Mouse (Mus musculus) retina, adult 2 months (tissue): ENCODE data around the gene Vmn1r233.

Experiments used
- DNase-seq: peaks from one replicate; pipeline ENCODE4 v3.0.0-alpha.2; 2012; ENCODE audit warnings: low read depth, low spot score

Vmn1r233 gene

DNA sequence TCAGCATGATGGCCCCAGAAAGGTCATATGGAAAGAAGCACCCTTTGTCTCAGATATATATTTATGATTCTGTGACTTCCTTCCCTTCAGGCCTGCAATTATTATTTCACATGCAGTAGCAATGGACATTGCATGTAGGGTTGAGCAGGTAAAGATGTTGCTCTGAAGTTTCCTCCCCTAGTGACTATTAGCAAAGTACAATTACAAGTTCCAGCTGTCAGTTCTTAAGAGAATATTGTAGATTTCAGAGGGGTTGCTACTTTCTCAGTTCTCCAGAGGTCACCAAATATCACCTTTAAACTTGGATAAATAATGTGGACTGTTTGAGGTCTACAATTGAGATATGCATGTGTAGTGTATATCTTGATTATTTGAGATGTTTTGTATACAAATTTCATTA, at the start of gene Vmn1r233:
Vmn1r233 (minus strand) TSS at position 101 of the 400 bp plus-strand sequence.
- DNase-seq = no peak

DNA sequence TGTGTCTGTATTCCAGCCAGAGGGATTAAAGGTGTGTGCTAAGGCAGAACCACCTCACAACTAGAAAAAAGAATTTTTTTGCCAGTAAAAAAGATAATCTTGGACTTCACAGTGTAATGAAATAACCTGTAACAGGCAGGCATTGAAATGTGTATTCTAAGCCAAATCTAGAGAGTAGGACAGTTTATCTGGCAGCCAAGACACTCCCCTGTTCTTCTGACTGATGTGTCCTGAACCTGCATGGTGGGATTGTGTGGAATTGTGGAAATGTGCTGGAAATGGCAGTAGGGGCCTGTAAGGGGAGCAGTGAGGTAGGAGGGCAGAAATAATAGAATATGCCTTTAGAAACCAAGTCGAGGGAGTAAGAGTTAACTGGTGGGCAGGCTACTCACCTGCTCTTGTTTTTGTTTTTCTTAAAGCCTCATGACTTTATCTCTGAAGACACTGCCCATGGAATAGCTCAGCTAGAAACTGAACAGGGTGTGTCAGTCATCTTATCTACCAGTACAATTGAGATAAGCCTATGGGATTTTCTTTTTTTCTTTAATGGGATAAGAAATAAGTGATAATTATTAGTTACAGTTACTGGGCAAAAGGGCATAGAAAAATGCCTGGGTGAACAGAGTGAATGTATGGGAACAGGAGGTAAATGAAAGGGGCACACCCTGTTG, 22.3 kb upstream of the Vmn1r233 start:
- DNase-seq = no peak

DNA sequence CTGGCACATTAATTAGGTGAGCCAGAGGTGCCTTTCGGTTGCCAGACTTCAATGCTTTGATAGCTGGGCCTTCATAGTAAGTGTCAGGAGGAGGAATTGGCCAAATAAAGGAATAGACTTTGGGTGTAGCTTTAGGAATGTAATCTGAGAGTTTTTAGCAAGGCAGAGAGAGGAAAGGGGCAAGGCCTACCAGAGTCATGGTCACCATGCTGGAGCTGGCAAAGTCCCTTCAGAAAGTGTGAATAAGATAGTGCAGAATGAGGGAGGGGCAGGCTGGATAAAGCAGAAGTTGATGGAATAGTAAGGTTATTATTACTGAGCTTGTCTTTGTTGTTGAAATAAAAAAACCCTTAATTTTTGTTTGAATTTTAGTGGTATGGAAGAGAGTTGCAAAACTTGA, 13.5 kb upstream of the Vmn1r233 start:
- DNase-seq = no peak

DNA sequence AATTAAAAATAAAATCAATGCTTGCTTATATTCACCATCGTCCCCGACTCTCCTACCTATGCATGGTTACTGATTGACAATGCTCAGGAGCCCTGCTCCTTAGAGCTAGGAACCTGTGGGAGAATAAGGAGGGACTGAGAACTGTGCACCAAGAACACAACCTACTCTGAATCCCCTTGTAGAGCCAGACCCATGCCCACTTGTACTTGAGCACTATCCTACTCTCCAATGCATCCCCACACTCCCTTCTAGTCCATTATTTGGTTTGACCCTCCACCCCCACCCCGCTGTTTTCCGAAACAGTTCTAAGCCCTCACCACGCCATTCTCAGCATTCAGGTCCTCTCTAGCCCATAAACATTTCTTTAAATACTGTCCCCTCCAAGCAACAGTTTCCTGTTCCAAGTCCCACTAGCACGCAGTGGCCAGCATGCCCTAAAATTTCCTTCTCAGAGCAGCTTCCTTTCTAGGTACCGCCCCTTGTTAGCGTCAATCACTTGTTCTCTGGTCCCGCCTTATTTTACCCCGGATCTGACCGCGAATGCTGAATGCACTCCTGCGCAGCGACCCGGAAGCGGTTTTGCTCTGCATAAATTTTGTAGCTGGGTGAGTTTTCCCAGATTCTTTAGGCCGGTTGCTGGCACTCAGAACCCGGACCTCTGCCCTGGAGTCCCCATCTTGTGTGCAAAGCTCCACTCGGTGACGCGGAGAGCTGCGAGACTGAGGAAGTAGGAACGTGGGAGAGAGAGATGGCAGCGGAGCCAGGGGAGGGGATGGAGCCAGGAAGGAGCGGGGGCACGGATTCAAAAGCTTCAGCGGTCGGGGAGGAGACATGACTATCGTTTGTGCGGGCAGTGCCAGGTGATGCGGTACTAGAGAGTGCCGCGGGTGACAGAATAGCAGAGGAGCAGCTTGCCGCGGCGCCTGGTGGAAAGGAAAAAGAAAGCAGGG, 12.4 kb upstream of the Vmn1r233 start, which contains the start of gene Zfp160:
Zfp160 (plus strand) TSS at position 522 of the 950 bp plus-strand sequence.
- peak; percentile 79 for DNase-seq

DNA sequence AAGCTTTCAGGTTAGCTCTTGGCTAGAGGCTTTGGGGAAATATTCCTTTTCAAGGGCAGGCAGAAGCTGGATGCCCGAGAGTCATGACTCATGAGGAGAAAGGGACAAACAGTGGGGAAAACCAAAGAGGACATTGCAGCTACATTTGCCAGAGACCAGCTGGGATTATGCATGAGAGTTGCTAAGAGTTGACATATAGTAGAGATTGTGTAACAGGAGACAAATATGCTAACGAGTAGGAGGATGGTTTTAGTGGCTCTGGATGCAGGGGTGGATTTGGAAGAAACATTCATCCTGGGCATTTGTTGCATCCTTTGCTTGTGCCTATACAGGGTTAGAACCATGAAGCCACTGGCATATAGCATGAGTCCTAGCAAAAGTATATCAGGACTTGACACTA, 2.5 kb downstream of the Vmn1r233 start:
- no peak for DNase-seq

DNA sequence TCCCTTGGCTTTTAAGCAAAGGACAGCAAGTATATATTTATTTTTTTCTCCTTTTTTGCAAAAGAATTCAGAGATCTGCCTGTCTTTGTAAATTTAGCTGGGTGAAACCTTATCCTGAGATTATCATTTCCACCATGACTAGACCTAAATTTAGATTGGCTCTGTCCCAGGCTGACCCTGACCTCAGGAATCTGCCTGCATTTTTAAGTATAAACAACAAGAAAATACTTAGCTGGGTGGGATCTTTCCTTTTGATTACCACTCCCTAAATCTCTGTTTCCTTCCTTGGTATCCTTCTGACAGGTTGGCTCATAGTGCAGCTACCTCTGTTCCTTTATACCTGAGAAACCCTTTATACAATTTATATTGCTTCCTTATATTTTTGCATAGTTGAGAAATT, 29.6 kb downstream of the Vmn1r233 start:
- no peak for DNase-seq

DNA sequence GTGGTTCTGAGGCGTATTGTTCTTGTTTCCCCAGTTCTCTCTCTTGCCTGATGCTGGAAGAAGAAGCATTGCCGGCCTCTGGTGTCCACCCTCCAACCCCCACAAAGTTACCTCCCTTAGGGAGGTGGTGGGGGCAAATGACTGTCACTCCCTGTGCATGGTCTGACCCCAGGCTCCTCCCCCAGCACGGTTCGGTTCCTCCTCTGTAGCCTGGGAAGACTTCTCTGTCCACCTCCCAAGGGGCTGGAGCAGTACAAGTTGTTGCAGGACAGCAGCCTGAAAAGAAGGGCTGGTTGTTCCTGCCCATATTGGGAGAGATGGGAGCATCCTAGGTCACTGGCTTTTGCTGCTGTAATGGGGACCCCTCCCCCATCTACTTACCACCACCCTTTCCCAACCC, 30.8 kb downstream of the Vmn1r233 start:
- DNase-seq = no peak

DNA sequence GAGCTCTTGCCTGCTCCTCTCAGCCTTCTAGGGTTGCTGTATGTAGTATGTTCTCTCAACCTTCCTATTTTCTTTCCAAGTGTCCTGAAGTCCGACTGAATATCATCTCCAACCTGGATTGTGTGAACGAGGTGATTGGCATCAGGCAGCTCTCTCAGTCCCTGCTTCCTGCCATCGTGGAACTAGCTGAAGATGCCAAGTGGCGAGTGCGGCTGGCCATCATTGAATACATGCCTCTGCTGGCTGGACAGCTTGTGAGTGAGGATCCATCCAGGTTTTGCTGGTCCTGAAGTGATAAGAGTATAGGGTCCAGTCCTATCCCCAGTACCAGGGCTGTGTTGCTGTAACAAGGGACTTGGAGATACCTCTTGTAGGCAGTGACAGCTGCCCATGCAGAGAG, 35.9 kb downstream of the Vmn1r233 start:
- DNase-seq = no peak

DNA sequence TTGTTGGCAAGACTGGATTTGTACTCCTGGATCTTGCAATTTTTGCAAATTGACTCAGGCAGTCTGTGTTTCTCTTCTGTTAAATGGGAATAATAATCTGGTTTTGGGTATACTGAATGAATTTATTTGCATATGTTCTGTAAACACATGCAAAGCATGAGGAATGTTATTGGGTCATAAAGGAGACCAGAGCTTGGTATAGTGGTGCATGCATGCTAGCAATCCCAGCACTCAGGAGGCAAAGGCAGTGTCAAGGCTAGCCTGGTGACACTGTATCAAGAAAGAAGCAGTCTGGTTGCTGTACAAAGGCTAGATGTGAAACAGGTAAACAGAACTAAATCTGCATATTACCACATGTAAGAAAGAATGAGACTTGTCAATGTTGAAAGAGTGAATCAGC, 49.6 kb downstream of the Vmn1r233 start:
- DNase-seq = no peak

DNA sequence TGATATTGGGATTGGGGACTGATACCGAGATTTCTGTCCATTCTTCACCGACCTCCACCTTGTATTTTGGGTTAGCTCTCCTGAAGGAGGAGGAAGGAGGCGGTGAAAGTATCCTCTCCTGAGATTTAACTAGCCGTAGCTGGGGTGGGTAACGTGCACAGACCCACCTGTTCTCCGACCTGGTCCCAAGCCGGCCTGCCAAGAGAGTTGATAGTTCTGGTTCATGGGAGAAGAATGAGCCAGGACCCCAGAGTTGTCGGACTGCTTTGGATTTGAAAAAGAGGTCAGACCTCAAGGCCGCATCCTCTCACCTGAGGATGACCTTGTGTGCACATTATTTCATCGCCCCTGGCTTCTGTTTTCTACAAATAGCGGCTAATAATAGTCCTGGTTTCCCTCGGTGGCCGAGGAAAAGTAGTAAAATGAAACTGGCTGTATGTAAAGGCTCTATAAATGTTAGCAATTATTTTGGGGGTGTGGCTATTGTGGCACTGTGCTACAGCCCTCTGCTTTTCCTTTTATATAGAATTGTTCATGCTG, 50.2 kb downstream of the Vmn1r233 start:
- no peak for DNase-seq

DNA sequence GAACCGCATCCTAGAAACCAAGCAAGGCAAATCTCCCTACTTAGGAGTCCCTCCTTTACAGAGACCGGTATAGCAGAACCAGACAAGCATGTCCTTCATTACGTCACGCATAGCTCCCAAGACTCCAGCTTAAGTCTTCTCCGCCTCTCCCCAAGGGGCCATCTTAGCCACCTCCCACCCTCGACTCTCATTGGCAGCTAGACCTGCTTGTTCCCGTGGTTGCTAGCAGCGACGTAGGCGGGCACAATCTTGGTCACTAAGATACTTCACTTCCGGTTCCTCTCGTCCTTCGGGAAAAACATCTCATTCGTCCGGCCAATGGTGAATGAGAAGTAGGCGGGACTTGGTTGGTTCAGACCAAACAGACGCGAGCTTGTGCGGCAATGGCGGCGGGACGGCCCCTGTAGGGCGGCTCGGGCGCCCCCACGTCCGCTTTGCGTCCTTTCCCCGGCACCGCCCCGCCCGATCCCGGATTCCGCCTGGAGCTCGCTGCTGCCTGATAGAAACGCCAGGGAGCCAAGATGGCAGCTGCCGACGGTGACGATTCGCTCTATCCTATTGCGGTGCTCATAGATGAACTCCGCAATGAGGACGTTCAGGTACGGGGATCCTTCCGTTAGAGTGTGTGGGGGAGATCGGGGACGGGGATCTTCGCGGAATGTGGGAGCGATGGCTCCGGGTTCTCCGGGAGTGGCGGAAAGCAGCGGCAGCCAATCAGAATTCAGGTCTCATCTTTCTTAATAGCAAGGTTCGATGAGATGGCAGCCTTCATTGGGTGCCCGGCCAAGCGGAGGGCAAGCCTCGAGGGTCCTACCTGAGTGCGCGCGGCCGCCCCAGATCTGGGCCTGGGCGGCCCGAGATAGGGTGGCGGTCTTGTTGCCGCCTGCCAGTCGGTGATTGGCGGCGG, 51.0 kb downstream of the Vmn1r233 start, which contains the start of gene Ppp2r1a:
Ppp2r1a (plus strand) TSS at position 327 of the 907 bp plus-strand sequence.
- peak; percentile 100 for DNase-seq

DNA sequence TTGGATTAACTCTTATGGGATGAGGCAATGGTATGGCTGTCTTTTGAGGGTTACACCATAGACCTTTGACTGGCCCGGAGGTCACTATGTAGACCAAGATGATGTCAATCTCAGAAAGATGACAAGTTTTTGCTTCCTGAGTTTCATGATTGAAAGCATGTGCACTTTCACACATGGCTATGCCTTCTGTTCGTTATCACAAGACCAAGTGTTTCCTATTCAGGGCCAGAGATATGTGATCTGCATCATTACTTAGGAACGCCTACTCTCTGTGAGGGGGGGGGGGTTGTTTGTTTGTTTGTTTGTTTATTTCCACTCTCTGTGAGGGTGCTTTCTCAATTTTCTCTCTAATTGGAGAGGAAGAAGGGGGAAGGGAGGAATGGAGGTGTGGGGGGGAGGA, 52.0 kb downstream of the Vmn1r233 start:
- DNase-seq = no peak
